Mouse (Mus musculus): Measurements from ENCODE around the gene Rpl18. TPM values are rescaled to one million over a fixed set of nuclear protein-coding genes. Genes with fewer than 3 reads are reported as not detected.

The Rpl18 gene
- polyA plus RNA-seq (2015; fragmentation: Nextera tagmentation; extraction: Ambion mirVana): 915 and 1,024 TPM in 2 replicates

DNA sequence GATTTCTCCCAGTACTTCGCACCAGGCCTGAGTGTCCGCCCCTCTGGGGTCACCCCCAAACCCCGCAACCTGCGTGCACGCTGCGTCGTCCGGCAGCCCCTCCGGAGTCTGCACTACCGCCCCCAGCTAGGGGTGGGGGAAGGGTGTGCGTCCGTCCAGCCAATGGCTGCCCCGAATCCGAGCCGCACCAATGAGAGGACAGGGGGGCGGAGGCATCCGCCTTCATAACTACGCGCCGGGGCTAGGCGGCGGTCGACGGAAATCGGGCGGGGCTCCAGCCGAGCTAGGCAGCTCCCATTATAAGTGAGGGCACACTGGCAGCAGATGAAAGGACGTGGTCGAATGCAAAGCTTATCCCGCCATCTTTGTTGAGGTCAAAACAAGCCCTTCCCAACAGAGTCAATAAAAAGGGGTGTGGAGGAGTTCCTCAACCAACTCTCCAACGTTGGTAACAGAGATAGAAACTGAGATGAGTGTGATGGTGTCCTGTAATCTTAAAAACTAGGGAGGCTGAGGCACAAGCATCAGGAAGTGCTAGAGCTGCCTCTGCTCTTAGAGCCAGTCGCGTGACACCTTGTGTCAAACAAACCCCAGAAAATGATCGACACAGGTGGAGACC is at the start of gene Rpl18:
TSS of gene Rpl18 (plus strand) at position 368 of the 619 bp plus-strand sequence.
- peak within 1 kb of the TSS; percentile 82 for H3K9ac ChIP-seq (ENCODE audit: low read length)
- peaks cover 37% of the 10 kb centered on the region for H3K4me1 ChIP-seq (ENCODE audit: control insufficient read depth, insufficient read depth, low read length)
- H3K9me3 ChIP-seq (replicated peaks; ENCODE audit: control insufficient read depth, low read length): no peaks in the 10 kb centered on the region
- WGBS: 6% methylated on average over 34 of the region's 34 CpGs
- no peaks in the 10 kb centered on the region for H3K27me3 ChIP-seq (ENCODE audit: control insufficient read depth, insufficient read depth, low read length)
- peak within 1 kb of the TSS; percentile 89 for H3K4me3 ChIP-seq (replicated peaks; ENCODE audit: low read length)
- H3K36me3 ChIP-seq (ENCODE audit: control insufficient read depth, insufficient read depth, low read length): peaks cover 13% of the 10 kb centered on the region
- peak; percentile 89 for ATAC-seq (ENCODE audit: insufficient read depth, low FRiP score)
- H3K4me2 ChIP-seq (ENCODE audit: low read depth, low read length): peak within 1 kb of the TSS; percentile 67
- peak within 1 kb of the TSS; percentile 96 for H3K27ac ChIP-seq (ENCODE audit: low read length)

DNA sequence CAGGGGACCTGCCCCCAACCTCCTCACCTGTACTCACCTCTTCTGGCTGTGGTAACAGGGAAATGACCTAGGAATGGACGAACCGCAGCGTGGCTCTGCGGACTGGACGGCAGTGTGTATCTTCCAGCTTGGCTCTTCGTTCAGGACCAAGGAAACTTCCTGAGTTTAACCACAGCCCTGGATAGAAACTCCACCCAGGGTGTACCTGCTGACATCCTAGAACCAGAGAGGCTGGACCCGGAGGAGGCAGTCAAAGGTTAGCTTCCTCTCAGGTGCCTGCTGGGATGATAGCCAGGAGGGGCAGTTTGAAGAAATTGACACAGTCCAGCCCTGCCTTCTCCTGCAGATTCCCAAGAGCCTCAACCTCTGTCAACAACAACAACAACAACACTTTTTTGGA is 49.1 kb upstream of the Rpl18 start, which contains the start of gene Fut2:
TSS of gene Fut2 (minus strand) at position 234 of the 400 bp plus-strand sequence.
- H3K27me3 ChIP-seq (ENCODE audit: control insufficient read depth, insufficient read depth, low read length): no peaks in the 10 kb centered on the region
- peak; percentile 59; the same call in 1 of the 2 replicates for ATAC-seq (ENCODE audit: insufficient read depth, low FRiP score)
- H3K36me3 ChIP-seq (ENCODE audit: control insufficient read depth, insufficient read depth, low read length): no peaks in the 10 kb centered on the region
- peak within 1 kb of the TSS; percentile 37 for H3K4me2 ChIP-seq (ENCODE audit: low read depth, low read length)
- H3K27ac ChIP-seq (ENCODE audit: low read length): peak within 1 kb of the TSS; percentile 81
- no peaks in the 10 kb centered on the region for H3K9me3 ChIP-seq (replicated peaks; ENCODE audit: control insufficient read depth, low read length)
- 66% methylated on average over 7 of the region's 7 CpGs for WGBS
- peak within 1 kb of the TSS; percentile 34 for H3K4me3 ChIP-seq (replicated peaks; ENCODE audit: low read length)
- peaks cover 21% of the 10 kb centered on the region for H3K4me1 ChIP-seq (ENCODE audit: control insufficient read depth, insufficient read depth, low read length)
- peak within 1 kb of the TSS; percentile 62 for H3K9ac ChIP-seq (ENCODE audit: low read length)

DNA sequence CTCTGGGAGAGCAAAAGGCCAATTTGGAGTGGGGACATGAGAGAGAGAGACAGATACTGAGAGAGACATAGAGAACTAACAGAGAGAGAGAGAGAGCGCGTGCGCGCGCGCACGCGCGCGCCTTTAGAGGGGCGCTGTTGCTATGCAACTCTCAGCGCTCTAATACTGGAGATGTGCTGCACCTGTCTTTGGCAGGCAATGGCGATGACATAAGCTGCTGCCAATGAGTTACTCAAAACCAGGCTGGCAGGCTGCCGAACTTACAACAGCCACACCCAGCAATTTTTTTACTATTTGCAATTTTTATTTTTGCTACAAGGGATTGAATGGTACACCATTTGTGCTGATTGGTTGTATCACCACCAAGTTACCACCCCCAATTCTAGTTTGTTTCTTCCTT is 47.5 kb upstream of the Rpl18 start:
- no peaks in the 10 kb centered on the region for H3K36me3 ChIP-seq (ENCODE audit: control insufficient read depth, insufficient read depth, low read length)
- ATAC-seq (ENCODE audit: insufficient read depth, low FRiP score): no peak
- no peak overlapping the region for H3K27ac ChIP-seq (ENCODE audit: low read length)
- H3K4me2 ChIP-seq (ENCODE audit: low read depth, low read length): no peak overlapping the region
- H3K4me1 ChIP-seq (ENCODE audit: control insufficient read depth, insufficient read depth, low read length): peaks cover 21% of the 10 kb centered on the region
- H3K4me3 ChIP-seq (replicated peaks; ENCODE audit: low read length): no peak overlapping the region
- WGBS: 62% methylated on average over 14 of the region's 14 CpGs
- no peaks in the 10 kb centered on the region for H3K27me3 ChIP-seq (ENCODE audit: control insufficient read depth, insufficient read depth, low read length)
- H3K9me3 ChIP-seq (replicated peaks; ENCODE audit: control insufficient read depth, low read length): no peaks in the 10 kb centered on the region
- no peak overlapping the region for H3K9ac ChIP-seq (ENCODE audit: low read length)

DNA sequence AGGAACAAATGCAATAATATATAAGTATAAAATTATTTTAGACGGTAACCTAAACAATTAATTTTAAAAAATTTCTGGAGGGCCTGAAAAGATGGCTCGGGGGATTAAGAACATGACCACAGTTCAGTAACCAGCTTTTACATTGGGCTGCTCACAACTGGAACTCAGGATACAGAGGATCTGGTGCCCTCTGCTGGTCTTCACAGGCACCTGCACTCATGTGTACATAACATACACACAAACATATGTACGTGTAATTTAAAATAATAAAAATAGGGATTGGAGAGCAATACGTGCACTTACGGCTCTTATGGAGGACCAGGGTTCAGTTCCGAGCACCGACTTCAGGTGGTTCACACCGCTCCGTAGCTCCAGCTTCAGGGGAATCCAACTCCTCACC is 46.3 kb upstream of the Rpl18 start:
- Histone ChIP-seq H3K9ac (ENCODE audit: low read length) (no peak overlapping the region), H3K36me3 (ENCODE audit: control insufficient read depth, insufficient read depth, low read length) (no peaks in the 10 kb centered on the region), H3K4me3 (replicated peaks; ENCODE audit: low read length) (no peak overlapping the region), H3K9me3 (replicated peaks; ENCODE audit: control insufficient read depth, low read length) (no peaks in the 10 kb centered on the region), H3K4me2 (ENCODE audit: low read depth, low read length) (no peak overlapping the region), H3K4me1 (ENCODE audit: control insufficient read depth, insufficient read depth, low read length) (peaks cover 16% of the 10 kb centered on the region), H3K27me3 (ENCODE audit: control insufficient read depth, insufficient read depth, low read length) (no peaks in the 10 kb centered on the region), H3K27ac (ENCODE audit: low read length) (no peak overlapping the region)
- WGBS: 95% methylated on average over 9 of the region's 9 CpGs
- ATAC-seq (ENCODE audit: insufficient read depth, low FRiP score): no peak

DNA sequence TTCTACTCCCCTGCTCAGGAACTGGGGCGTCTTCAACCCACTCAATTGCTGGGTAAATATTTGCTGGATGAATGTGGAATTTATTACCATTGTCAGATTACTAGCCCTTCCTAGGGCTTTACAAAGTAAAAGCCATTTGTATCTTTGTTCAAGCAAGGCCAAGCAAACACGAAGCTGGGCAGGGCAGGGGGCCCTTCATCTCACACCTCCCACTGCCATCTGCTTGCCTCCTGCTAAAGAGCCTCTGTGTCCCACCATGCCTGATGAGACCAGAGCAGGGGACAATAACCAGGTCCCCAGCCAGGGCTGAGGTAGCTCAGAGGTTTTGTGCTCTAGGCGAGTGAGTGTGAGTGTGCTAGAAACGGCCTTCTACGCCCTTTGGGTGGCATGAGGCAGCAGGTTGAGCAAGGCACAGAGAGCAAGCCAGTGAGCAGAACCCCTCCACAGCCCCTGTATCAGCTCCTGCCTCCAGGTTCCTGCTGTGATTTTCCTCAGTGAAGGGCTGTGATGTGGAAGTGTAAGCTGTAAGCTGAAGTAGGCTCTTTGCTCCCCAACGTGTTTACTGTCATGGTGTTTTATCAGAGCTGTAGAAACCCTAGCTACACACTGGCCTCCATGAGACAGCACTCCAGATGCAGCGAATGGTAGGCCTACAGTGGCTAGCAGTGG is 37.5 kb upstream of the Rpl18 start:
- Histone ChIP-seq H3K9me3 (replicated peaks; ENCODE audit: control insufficient read depth, low read length) (no peaks in the 10 kb centered on the region), H3K27ac (ENCODE audit: low read length) (peak overlapping the region; percentile 70), H3K4me3 (replicated peaks; ENCODE audit: low read length) (no peak overlapping the region), H3K9ac (ENCODE audit: low read length) (peak overlapping the region; percentile 33; the same call in 1 of the 2 replicates), H3K4me2 (ENCODE audit: low read depth, low read length) (no peak overlapping the region), H3K4me1 (ENCODE audit: control insufficient read depth, insufficient read depth, low read length) (peaks cover 7% of the 10 kb centered on the region), H3K27me3 (ENCODE audit: control insufficient read depth, insufficient read depth, low read length) (no peaks in the 10 kb centered on the region), H3K36me3 (ENCODE audit: control insufficient read depth, insufficient read depth, low read length) (no peaks in the 10 kb centered on the region)
- ATAC-seq (ENCODE audit: insufficient read depth, low FRiP score): peak; percentile 33; the same call in 1 of the 2 replicates
- 59% methylated on average over 7 of the region's 7 CpGs for WGBS

- no peak overlapping the region for H3K4me3 ChIP-seq (replicated peaks; ENCODE audit: low read length)
- 87% methylated on average over 14 of the region's 14 CpGs for WGBS
- peaks cover 10% of the 10 kb centered on the region for H3K4me1 ChIP-seq (ENCODE audit: control insufficient read depth, insufficient read depth, low read length)
- H3K9me3 ChIP-seq (replicated peaks; ENCODE audit: control insufficient read depth, low read length): no peaks in the 10 kb centered on the region
- H3K27me3 ChIP-seq (ENCODE audit: control insufficient read depth, insufficient read depth, low read length): no peaks in the 10 kb centered on the region
- H3K36me3 ChIP-seq (ENCODE audit: control insufficient read depth, insufficient read depth, low read length): no peaks in the 10 kb centered on the region
- H3K27ac ChIP-seq (ENCODE audit: low read length): peak overlapping the region; percentile 70; the same call in 1 of the 2 replicates
- H3K9ac ChIP-seq (ENCODE audit: low read length): 0 out of 2 replicates have a peak overlapping the region, but pooled peaks have one; percentile 33
- ATAC-seq (ENCODE audit: insufficient read depth, low FRiP score): no peak
- no peak overlapping the region for H3K4me2 ChIP-seq (ENCODE audit: low read depth, low read length)
Observed at GRCm38 (mm10) chr7:45678513-45678912, 36.7 kb upstream of the Rpl18 start.

DNA sequence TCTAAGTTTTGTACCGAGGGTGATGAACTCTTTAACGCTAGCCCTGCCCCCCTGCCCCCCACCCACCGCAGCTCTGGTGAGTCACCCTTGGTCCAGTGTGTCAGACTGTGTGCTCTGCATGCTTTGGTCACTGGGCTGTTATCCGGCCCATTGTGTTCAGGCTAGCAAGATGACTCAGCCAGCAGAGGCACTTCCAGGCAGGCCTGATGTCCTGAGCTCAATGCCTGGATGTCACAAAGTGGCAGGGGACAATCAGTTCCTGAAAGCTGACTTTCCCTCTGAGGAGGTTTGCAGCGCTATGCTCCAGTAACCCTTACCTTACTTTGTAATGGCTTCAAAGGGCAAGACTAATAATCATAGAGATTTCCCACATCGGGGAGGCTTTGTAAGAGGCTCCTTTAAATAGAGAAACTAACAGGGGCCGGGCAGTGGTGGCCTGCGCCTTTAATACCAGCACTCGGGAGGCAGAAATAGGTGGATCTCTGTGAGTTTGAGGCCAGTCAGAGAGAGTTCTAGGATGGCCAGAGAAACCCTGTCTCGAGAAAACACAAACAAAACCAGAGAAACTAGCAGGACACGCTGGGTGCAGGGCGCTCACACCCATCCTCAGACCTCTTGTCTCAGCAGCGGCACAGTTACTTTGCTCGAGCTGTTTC is 35.2 kb upstream of the Rpl18 start:
- H3K4me2 ChIP-seq (ENCODE audit: low read depth, low read length): no peak overlapping the region
- peak; percentile 67; the same call in 1 of the 2 replicates for ATAC-seq (ENCODE audit: insufficient read depth, low FRiP score)
- H3K36me3 ChIP-seq (ENCODE audit: control insufficient read depth, insufficient read depth, low read length): no peaks in the 10 kb centered on the region
- no peak overlapping the region for H3K4me3 ChIP-seq (replicated peaks; ENCODE audit: low read length)
- H3K9ac ChIP-seq (ENCODE audit: low read length): peak overlapping the region; percentile 2; the same call in 1 of the 2 replicates
- 63% methylated on average over 14 of the region's 14 CpGs for WGBS
- H3K27ac ChIP-seq (ENCODE audit: low read length): peak overlapping the region; percentile 75
- H3K4me1 ChIP-seq (ENCODE audit: control insufficient read depth, insufficient read depth, low read length): peaks cover 13% of the 10 kb centered on the region
- H3K27me3 ChIP-seq (ENCODE audit: control insufficient read depth, insufficient read depth, low read length): no peaks in the 10 kb centered on the region
- no peaks in the 10 kb centered on the region for H3K9me3 ChIP-seq (replicated peaks; ENCODE audit: control insufficient read depth, low read length)

- H3K36me3 ChIP-seq (ENCODE audit: control insufficient read depth, insufficient read depth, low read length): no peaks in the 10 kb centered on the region
- H3K4me3 ChIP-seq (replicated peaks; ENCODE audit: low read length): no peak overlapping the region
- no peaks in the 10 kb centered on the region for H3K9me3 ChIP-seq (replicated peaks; ENCODE audit: control insufficient read depth, low read length)
- peaks cover 24% of the 10 kb centered on the region for H3K4me1 ChIP-seq (ENCODE audit: control insufficient read depth, insufficient read depth, low read length)
- WGBS: 75% methylated on average over 8 of the region's 8 CpGs
- H3K9ac ChIP-seq (ENCODE audit: low read length): no peak overlapping the region
- no peaks in the 10 kb centered on the region for H3K27me3 ChIP-seq (ENCODE audit: control insufficient read depth, insufficient read depth, low read length)
- ATAC-seq (ENCODE audit: insufficient read depth, low FRiP score): peak; percentile 11; the same call in 1 of the 2 replicates
- H3K27ac ChIP-seq (ENCODE audit: low read length): peak overlapping the region; percentile 75
- H3K4me2 ChIP-seq (ENCODE audit: low read depth, low read length): no peak overlapping the region
Observed at GRCm38 (mm10) chr7:45681046-45681736, 34.1 kb upstream of the Rpl18 start.

Measured in stomach, embryonic 16.5 days (tissue).